Mouse (Mus musculus) urinary bladder, postnatal 4 days (tissue): Measurements from ENCODE around the gene Grap2.

Experiments used
- DNase-seq, 2 experiments: peaks; one replicate each; pipeline ENCODE4 v3.0.0; 2021 to 2022; ENCODE audit warnings: low spot score in 2 of 2

Gene Grap2

DNA sequence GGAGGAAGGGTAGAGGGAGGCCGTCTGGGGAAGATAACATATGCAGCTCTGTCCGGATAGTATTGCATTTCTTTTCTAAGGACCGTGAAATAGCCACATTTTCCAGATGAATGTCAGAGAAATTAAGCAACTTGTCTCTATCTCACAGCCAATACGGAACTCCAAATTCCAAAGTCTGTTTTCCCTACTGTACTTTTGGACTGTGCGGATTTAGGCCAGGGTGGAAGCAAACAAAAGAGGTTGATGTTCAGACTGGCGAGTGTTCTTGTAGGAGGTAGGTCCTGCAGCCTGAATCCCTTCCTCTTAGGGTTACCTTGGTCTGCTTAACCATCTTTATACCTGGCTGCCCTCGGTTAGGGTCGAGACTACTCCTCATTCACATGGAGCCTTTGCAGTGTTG lies 109.9 kb downstream of the Grap2 start:
- no peak for DNase-seq

- DNase-seq, result peak in 1 of 2 experiments; percentile 65
Measured at GRCm38 (mm10) chr15:80683151-80683550, 110.8 kb downstream of the Grap2 start.

DNA sequence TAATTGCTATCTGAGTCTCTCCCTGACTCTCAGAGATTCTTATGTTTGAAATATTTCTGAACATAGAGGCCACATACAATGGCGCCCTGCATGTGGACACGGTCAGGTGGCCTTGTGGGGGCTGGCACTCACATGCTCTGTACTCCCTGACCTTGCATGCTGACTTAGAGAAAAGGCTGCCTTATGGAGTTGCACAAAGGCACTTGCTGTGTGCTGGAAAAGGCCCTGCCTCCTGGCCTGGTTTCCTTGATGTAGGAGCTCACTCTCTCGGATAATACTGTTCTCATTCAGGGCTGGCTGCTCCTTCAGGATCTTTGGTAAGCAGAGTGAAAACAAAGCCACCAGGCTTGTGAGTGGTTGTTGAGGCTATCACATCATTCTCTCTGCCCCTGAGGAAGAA lies 111.6 kb downstream of the Grap2 start:
- DNase-seq, result no peak

DNA sequence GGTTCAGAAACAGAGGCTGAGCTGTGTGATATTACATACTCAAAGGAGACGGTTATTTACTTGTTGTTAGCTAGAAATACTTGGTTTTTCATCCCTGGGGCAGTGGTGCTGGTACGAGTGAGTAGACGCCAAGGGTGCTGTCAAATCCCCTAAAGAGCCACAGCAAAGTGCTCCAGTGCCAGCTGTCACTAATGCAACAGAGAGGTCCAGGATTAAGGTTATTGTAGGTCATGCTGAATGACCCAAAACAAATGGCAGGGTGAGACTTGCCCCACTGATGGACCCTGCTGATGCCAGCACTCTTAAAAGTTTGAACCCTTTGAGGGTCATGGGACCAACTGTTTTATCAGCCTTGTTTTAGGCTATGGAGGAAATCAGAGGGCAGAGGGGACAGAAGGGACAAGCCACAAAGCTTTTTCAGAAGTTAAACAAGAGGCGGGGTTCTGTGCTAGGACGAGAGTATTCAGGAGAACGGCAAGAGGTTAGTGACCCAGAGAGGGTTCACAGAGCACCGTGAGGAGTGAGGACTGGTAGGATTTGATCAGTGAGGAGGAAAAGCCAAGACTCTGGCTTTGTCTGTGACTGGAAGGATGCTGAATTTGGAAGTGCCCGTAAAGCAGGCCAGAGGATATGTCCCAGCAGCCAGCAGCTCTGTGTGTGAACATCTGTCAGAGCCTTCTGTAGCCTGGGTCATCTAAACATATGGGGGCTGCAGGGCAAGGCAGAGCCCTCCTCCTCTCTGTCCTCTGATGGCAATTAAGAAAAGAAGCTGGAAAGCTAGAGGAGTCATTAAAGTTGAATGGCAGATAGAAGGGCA lies 112.6 kb downstream of the Grap2 start:
- DNase-seq, result no peak

DNA sequence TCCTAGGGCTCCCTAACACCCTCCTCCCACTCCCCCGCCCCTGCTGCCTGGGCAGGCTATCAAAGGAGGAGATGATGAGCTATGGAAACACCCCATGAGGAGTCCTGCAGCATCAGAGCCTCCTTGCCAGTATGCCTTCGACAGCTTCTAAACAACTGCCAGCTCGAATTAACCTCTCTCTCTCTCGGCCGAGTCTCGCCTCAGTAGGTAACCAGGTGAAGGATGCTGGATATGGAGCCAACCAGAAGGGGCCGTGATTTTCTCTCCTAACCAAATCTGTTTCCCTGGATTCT lies 113.2 kb downstream of the Grap2 start:
- DNase-seq, result no peak

DNA sequence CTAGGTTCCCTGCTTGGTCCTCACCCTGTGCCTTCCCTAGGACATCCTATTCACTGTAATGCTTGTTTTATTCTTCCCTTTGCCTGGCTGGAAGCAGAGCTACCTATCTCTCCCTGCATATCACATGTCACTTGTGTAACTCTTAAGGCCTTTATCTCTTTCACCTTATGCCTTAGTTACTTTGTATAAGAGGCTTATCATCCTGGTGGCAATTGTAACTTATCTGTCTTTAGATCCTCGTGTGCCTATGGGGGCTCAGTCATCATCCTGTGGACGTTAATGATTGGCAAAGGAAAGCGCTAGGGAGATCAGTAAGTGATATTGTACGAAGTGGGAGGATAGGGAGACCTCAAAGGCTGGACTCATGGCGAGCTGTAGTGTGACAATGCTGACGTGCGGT lies 116.1 kb downstream of the Grap2 start:
- no peak for DNase-seq

- DNase-seq, result no peak
Measured at GRCm38 (mm10) chr15:80693492-80693891, 121.1 kb downstream of the Grap2 start.

DNA sequence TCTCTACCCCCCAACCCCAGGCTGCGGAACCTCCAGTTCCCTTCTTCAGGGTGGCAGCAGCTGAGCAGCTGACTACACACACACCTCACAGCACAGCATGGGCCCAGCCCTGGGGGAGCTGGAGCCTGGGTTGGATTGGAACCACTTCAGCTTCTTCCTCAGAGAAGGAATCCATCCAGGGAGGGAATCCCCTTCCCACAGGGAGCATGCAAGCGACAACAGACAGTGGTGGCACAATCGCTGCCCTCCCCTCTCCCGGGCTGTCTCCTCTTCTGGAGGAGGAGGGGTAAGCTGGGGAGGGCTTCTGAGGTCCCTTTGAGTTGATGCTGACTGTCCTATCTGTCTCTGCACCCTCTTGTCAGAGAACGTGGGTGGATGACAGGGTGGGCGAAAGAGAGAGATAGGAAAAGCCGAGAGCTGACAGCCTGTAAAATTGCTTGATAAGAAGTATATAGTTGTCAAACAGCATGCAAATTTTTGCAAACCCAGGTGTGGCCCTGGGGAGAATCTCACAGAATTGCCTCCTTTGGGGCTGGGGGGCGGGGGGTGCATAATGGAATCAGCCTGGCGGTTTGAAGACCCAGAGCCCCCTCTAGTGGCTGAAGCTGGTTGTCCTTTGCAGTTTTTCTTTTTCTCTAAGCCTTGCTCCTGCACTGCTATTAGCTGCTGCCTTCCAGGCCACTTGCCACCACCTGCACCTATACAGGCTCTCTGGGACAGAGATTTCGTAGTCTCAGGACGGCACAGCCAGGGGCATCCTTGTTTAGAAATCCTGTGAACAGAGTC lies 121.9 kb downstream of the Grap2 start:
- DNase-seq, result no peak

GRCm38 (mm10) chr15:80697564-80697963 lies 125.2 kb downstream of the Grap2 start:
- no peak for DNase-seq

DNA sequence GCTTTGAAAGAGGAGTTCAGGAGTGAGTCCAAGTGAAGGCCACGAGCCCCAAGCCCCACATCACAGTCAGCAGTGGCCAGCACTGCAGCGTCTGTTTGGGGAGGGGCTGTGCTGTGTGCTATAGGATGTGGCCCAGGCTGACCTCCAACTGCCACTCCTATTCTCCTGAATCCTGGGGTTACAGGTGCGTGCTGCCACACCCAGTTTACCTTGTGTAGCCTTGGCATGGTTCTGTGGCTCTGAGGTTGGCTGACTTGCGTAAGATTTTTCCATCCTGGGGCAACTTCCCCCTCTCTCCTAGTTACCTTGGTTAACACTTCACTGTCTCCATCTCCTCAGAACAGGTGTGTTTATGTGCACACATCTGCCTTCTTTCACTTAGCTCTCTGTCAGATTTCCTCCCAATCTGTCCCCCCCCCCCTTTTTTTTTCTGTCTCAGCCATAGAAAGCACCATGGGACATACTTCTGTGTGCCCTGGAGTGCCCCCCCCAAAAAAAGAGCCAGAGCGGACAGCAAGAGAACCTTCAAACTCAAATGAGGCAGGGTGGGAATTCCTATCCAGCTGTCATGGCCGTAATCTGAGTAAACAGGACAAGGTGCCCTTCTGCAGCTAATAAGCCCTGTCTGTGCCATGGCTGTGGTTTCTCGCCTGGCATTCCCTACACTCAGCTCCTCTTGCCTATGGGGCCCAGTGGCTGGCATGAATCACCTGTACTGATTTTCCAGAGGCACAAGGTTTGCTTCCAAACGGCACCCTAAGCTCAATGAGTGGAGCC lies 129.3 kb downstream of the Grap2 start:
- no peak for DNase-seq
